ENCODE assay signal across 21 mouse cellular contexts in genomic region chr5:87147741-87148454, GRCm38 (mm10). TPM values are rescaled to one million over a fixed set of nuclear protein-coding genes. Genes with fewer than 3 reads are reported as not detected.
DNase-seq lines count a peak whose midpoint lies in the region; ATAC-seq and TF ChIP-seq lines count a peak whose summit lies in the region.
"Had no signal": no experiment of that assay in that cellular context is flagged by ENCODE, and none has a peak within 500 bp of the region (broad histone marks: within the 10 kb centered on the region; RNA-seq: fewer than 3 reads in every experiment).

No protein-coding gene starts in this region.

- H3K4me2 ChIP-seq in embryonic facial prominence, embryonic 14.5 days (ENCODE audit: low read depth, low read length) = no peak overlapping the region
- no peak overlapping the region for H3K4me2 ChIP-seq in liver, embryonic 15.5 days
- no peak overlapping the region; the same call in 1 of the 2 replicates for H3K4me2 ChIP-seq in lung, embryonic 15.5 days
- H3K4me2 ChIP-seq: embryonic facial prominence, embryonic 15.5 days; heart, embryonic 15.5 days; midbrain, embryonic 13.5 days; neural tube, embryonic 13.5 days had no signal

- POLR2A ChIA-PET in Patski (lab: Charles Lee) = no interaction called here

- ATAC-seq in embryonic facial prominence, embryonic 14.5 days (ENCODE audit: low read depth) = no peak
- ATAC-seq in liver, embryonic 15.5 days (ENCODE audit: insufficient read depth) = peak; percentile 40; the same call in 1 of the 2 replicates
- peak; percentile 57 for ATAC-seq in Patski
- peak; percentile 67; the same call in 1 of the 2 replicates for ATAC-seq in lung, embryonic 15.5 days (ENCODE audit: borderline replicate concordance, extremely low read depth, low FRiP score, low TSS enrichment)
- ATAC-seq: activated CD4-positive, CD25-positive, alpha-beta regulatory T cell, adult 4 months; forebrain, embryonic 16.5 days; midbrain, embryonic 13.5 days had no signal

- no peaks in the 10 kb centered on the region for H3K36me3 ChIP-seq in embryonic facial prominence, embryonic 14.5 days (ENCODE audit: control insufficient read depth, insufficient read depth, low read length)
- no peaks in the 10 kb centered on the region for H3K36me3 ChIP-seq in embryonic facial prominence, embryonic 10.5 days (replicated peaks)
- no peaks in the 10 kb centered on the region for H3K36me3 ChIP-seq in liver, embryonic 15.5 days (replicated peaks)
- no peaks in the 10 kb centered on the region for H3K36me3 ChIP-seq in lung, embryonic 15.5 days
- H3K36me3 ChIP-seq: embryonic facial prominence, embryonic 15.5 days; heart, embryonic 15.5 days; midbrain, embryonic 13.5 days; neural tube, embryonic 13.5 days had no signal

- H3K27ac ChIP-seq in embryonic facial prominence, embryonic 14.5 days (replicated peaks; ENCODE audit: low read depth, low read length) = no peak overlapping the region
- no peak overlapping the region for H3K27ac ChIP-seq in embryonic facial prominence, embryonic 10.5 days (replicated peaks)
- H3K27ac ChIP-seq in liver, embryonic 15.5 days (replicated peaks) = no peak overlapping the region
- no peak overlapping the region for H3K27ac ChIP-seq in lung, embryonic 15.5 days
- H3K27ac ChIP-seq: embryonic facial prominence, embryonic 15.5 days; heart, embryonic 15.5 days; layer of hippocampus, adult 2 months; midbrain, embryonic 13.5 days; neural tube, embryonic 13.5 days had no signal

- CTCF ChIA-PET in Patski (lab: Charles Lee) = no interaction called here

- DNase-seq in embryonic facial prominence, embryonic 14.5 days (ENCODE audit: low spot score) = peak; percentile 70
- no peak for DNase-seq in embryonic facial prominence, embryonic 10.5 days (ENCODE audit: low spot score)
- DNase-seq in liver = no peak
- DNase-seq in Patski (ENCODE audit: low read depth, low spot score) = no peak
- DNase-seq in embryo, embryonic 11 days = no peak
- no peak for DNase-seq in layer of hippocampus, postnatal 25 days (ENCODE audit: extremely low spot score in 1 of 2, low spot score in 1 of 2)
- DNase-seq: B cell, adult 2 months; cerebellum, postnatal 36 days; gastrocnemius, postnatal 36 days; right cerebral cortex, postnatal 25 days; thymus, postnatal 14 days had no signal

- H3K4me1 ChIP-seq in embryonic facial prominence, embryonic 14.5 days (ENCODE audit: control insufficient read depth, insufficient read depth, low read length) = no peaks in the 10 kb centered on the region
- no peaks in the 10 kb centered on the region for H3K4me1 ChIP-seq in embryonic facial prominence, embryonic 10.5 days
- no peaks in the 10 kb centered on the region for H3K4me1 ChIP-seq in liver, embryonic 15.5 days (replicated peaks)
- no peaks in the 10 kb centered on the region for H3K4me1 ChIP-seq in lung, embryonic 15.5 days
- H3K4me1 ChIP-seq: embryonic facial prominence, embryonic 15.5 days; heart, embryonic 15.5 days; midbrain, embryonic 13.5 days; neural tube, embryonic 13.5 days had no signal

- H3K4me3 ChIP-seq in embryonic facial prominence, embryonic 14.5 days (ENCODE audit: low read depth, low read length) = no peak overlapping the region
- no peak overlapping the region for H3K4me3 ChIP-seq in embryonic facial prominence, embryonic 10.5 days
- H3K4me3 ChIP-seq in liver, embryonic 15.5 days (replicated peaks) = no peak overlapping the region
- no peak overlapping the region for H3K4me3 ChIP-seq in lung, embryonic 15.5 days
- H3K4me3 ChIP-seq: embryonic facial prominence, embryonic 15.5 days; heart, embryonic 15.5 days; layer of hippocampus, adult 2 months; midbrain, embryonic 13.5 days; neural tube, embryonic 13.5 days had no signal

- H3K9me3 ChIP-seq in embryonic facial prominence, embryonic 14.5 days (ENCODE audit: control insufficient read depth, low read length) = no peaks in the 10 kb centered on the region
- H3K9me3 ChIP-seq in embryonic facial prominence, embryonic 10.5 days = no peaks in the 10 kb centered on the region
- no peaks in the 10 kb centered on the region for H3K9me3 ChIP-seq in liver, embryonic 15.5 days (replicated peaks)
- no peaks in the 10 kb centered on the region for H3K9me3 ChIP-seq in lung, embryonic 15.5 days
- H3K9me3 ChIP-seq: embryonic facial prominence, embryonic 15.5 days; heart, embryonic 15.5 days; midbrain, embryonic 13.5 days; neural tube, embryonic 13.5 days had no signal

- in situ Hi-C loops in Patski (cut with MboI; ENCODE audit: low pct_unique_long_range_greater_than_20kb) = loop anchor here (10.0 kb wide), 2 partner anchors 303 to 713 kb away; no protein-coding TSS in a partner anchor

- no peaks in the 10 kb centered on the region for H3K27me3 ChIP-seq in embryonic facial prominence, embryonic 14.5 days (replicated peaks; ENCODE audit: control insufficient read depth, insufficient read depth, low read length)
- H3K27me3 ChIP-seq in embryonic facial prominence, embryonic 10.5 days (replicated peaks; ENCODE audit: low read depth, poor library complexity, severe bottlenecking) = no peaks in the 10 kb centered on the region
- no peaks in the 10 kb centered on the region for H3K27me3 ChIP-seq in liver, embryonic 15.5 days
- no peaks in the 10 kb centered on the region for H3K27me3 ChIP-seq in Patski
- H3K27me3 ChIP-seq in lung, embryonic 15.5 days = no peaks in the 10 kb centered on the region
- H3K27me3 ChIP-seq: embryonic facial prominence, embryonic 15.5 days; heart, embryonic 15.5 days; midbrain, embryonic 13.5 days; neural tube, embryonic 13.5 days had no signal

- no peak for TF ChIP-seq CTCF in Patski (IDR thresholded peaks at IDR 0.05)

- WGBS in embryonic facial prominence, embryonic 14.5 days = 70% methylated on average over 8 of the region's 8 CpGs
- WGBS in embryonic facial prominence, embryonic 10.5 days = 89% methylated on average over 8 of the region's 8 CpGs
- WGBS in liver, embryonic 15.5 days (ENCODE audit: insufficient replicate concordance) = 60% methylated on average over 8 of the region's 8 CpGs
- WGBS in lung, embryonic 15.5 days = 46% methylated on average over 8 of the region's 8 CpGs

- H3K9ac ChIP-seq in embryonic facial prominence, embryonic 14.5 days (ENCODE audit: low read depth, low read length) = no peak overlapping the region
- no peak overlapping the region for H3K9ac ChIP-seq in liver, embryonic 15.5 days
- H3K9ac ChIP-seq in lung, embryonic 15.5 days = no peak overlapping the region
- H3K9ac ChIP-seq: embryonic facial prominence, embryonic 15.5 days; heart, embryonic 15.5 days; midbrain, embryonic 13.5 days; neural tube, embryonic 13.5 days had no signal

RNA-seq across cellular contexts. Expression of gene Ugt2b5, which starts 7.8 kb away (rescaled TPM):
- not detected in 2 replicates for polyA plus RNA-seq in embryonic facial prominence, embryonic 14.5 days (2014; fragmentation: Nextera tagmentation; extraction: Ambion mirVana)
- polyA plus RNA-seq in embryonic facial prominence, embryonic 10.5 days (2016; fragmentation: Nextera tagmentation; extraction: Ambion mirVana) = not detected in 2 replicates
- 26.0 and 33.0 TPM in 2 replicates for polyA plus RNA-seq in liver, embryonic 15.5 days (2015; fragmentation: Nextera tagmentation; extraction: Ambion mirVana)
- 4.1 TPM for polyA plus RNA-seq in Patski (2021)
- polyA plus RNA-seq in lung, embryonic 15.5 days (2015; fragmentation: Nextera tagmentation; extraction: Ambion mirVana) = 0.28 TPM in 1 of 2 replicates, not detected in the other
- not detected for total RNA-seq in layer of hippocampus, postnatal 25 days (2021)
- total RNA-seq: ES-E14; gastrocnemius, postnatal 36 days; layer of hippocampus, adult 2 months had no signal
- polyA plus RNA-seq: activated CD4-positive, CD25-positive, alpha-beta regulatory T cell, adult 4 months; embryonic facial prominence, embryonic 15.5 days; forebrain, embryonic 16.5 days; heart, embryonic 15.5 days; midbrain, embryonic 13.5 days; neural tube, embryonic 13.5 days had no signal

RNA-seq across cellular contexts. Expression of gene Ugt2b36, which starts 55.5 kb away (rescaled TPM):
- 0.14 and 0.46 TPM in 2 replicates for polyA plus RNA-seq in embryonic facial prominence, embryonic 14.5 days (2014; fragmentation: Nextera tagmentation; extraction: Ambion mirVana)
- polyA plus RNA-seq in embryonic facial prominence, embryonic 10.5 days (2016; fragmentation: Nextera tagmentation; extraction: Ambion mirVana) = not detected in 2 replicates
- 32.3 and 37.3 TPM in 2 replicates for polyA plus RNA-seq in liver, embryonic 15.5 days (2015; fragmentation: Nextera tagmentation; extraction: Ambion mirVana)
- not detected for polyA plus RNA-seq in Patski (2021)
- polyA plus RNA-seq in lung, embryonic 15.5 days (2015; fragmentation: Nextera tagmentation; extraction: Ambion mirVana) = 0.24 TPM in 1 of 2 replicates, not detected in the other
- not detected for total RNA-seq in layer of hippocampus, postnatal 25 days (2021)
- total RNA-seq: ES-E14; gastrocnemius, postnatal 36 days; layer of hippocampus, adult 2 months had no signal
- polyA plus RNA-seq: activated CD4-positive, CD25-positive, alpha-beta regulatory T cell, adult 4 months; embryonic facial prominence, embryonic 15.5 days; forebrain, embryonic 16.5 days; midbrain, embryonic 13.5 days; neural tube, embryonic 13.5 days had no signal

Comparison
In these comparisons a context has a peak if more than half of its experiments do, and no peak if none do; other contexts are left out.
1. RNA of gene Ugt2b36, which starts 55.5 kb away (polyA plus RNA-seq): 32.3 to 37.3 TPM in liver, embryonic 15.5 days; 0.14 to 0.46 TPM in embryonic facial prominence, embryonic 14.5 days, 0.24 TPM in lung, embryonic 15.5 days, not detected in embryonic facial prominence, embryonic 10.5 days and not detected in Patski (single experiment); every median in the first group is over 10 times any median in the second.